ENCODE assay signal across 8 mouse cellular contexts in the genomic region with DNA sequence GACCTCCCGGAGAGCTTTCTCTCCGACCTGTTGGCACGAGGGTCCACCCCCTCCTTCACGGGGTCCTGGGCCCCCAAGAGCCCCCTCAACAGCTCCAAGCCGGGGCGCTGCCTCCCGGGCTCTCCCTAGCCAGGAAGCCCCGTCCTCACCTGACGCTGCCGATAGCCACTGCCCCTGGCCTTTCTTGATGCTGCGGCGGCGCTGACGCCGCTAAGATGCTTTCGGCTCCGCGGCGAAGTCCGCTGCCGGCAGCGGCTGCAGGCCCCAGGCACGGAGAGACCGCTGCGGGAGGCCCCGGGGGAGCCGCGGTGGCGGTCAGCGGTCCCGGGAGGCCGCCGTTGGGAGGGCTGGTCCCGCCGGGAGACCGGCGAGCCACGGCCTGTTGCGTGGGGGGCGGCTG. TPM values are rescaled to one million over a fixed set of nuclear protein-coding genes. Genes with fewer than 3 reads are reported as not detected.
DNase-seq lines count a peak whose midpoint lies in the region; ATAC-seq and TF ChIP-seq lines count a peak whose summit lies in the region.

No protein-coding gene starts in this region.

- ATAC-seq in forebrain, embryonic 11.5 days (replicated peaks; ENCODE audit: low FRiP score): peak; percentile 26
- peak; percentile 2; the same call in 1 of the 2 replicates for ATAC-seq in liver, embryonic 14.5 days (ENCODE audit: insufficient read depth)

- H3K4me1 ChIP-seq in forebrain, embryonic 11.5 days (replicated peaks; ENCODE audit: control insufficient read depth, insufficient read depth, low read length): peaks cover 3% of the 10 kb centered on the region; the same call in 1 of the 2 replicates
- peaks cover 5 to 6% of the 10 kb centered on the region in 2 experiments; a peak in 3 of 4 replicates for H3K4me1 ChIP-seq in liver, embryonic 14.5 days (replicated peaks; ENCODE audit: control insufficient read depth in 2 of 2, insufficient read depth in 2 of 2, low read length in 1 of 2)

- TF ChIP-seq CTCF in C2C12 (IDR thresholded peaks at IDR 0.05; ENCODE audit: control insufficient read depth, insufficient read depth, insufficient read length): no peak
- no peak for TF ChIP-seq CTCF in liver, embryonic 14.5 days (IDR thresholded peaks at IDR 0.05; ENCODE audit: low read depth)

- H3K79me3 ChIP-seq in C2C12 (ENCODE audit: low read depth): peaks cover 34% of the 10 kb centered on the region

- H3K36me3 ChIP-seq in C2C12 (ENCODE audit: control insufficient read depth, insufficient read depth): peaks cover 35% of the 10 kb centered on the region
- H3K36me3 ChIP-seq in forebrain, embryonic 11.5 days (ENCODE audit: control insufficient read depth, insufficient read depth, low read length): peaks cover 20% of the 10 kb centered on the region; the same call in 1 of the 2 replicates
- H3K36me3 ChIP-seq in liver, embryonic 14.5 days (replicated peaks; ENCODE audit: control insufficient read depth, insufficient read depth, low read depth): peaks cover 34% of the 10 kb centered on the region

- peak; percentile 56 for DNase-seq in gastrocnemius, postnatal 25 days
- no peak for DNase-seq in gastrocnemius, adult 8-10 months (ENCODE audit: low spot score in 2 of 2)
- DNase-seq in forebrain, embryonic 11.5 days (ENCODE audit: low spot score): no peak
- DNase-seq in liver, embryonic 14.5 days (ENCODE audit: low read depth in 3 of 3, low spot score in 3 of 3): peak in 1 of 3 experiments; percentile 32
- DNase-seq in left cerebral cortex, adult 11 months (ENCODE audit: low spot score): no peak
- no peak for DNase-seq in thymus, postnatal 10 days (ENCODE audit: low spot score in 2 of 2)
- no peak for DNase-seq in right cerebral cortex, postnatal 25 days

- no peaks in the 10 kb centered on the region for H3K27me3 ChIP-seq in C2C12 (ENCODE audit: control insufficient read depth, insufficient read depth, insufficient read length)
- H3K27me3 ChIP-seq in forebrain, embryonic 11.5 days (ENCODE audit: control insufficient read depth, insufficient read depth, low read length): no peaks in the 10 kb centered on the region
- H3K27me3 ChIP-seq in liver, embryonic 14.5 days (ENCODE audit: control insufficient read depth, insufficient read depth, low read length): no peaks in the 10 kb centered on the region

- peaks cover 49% of the 10 kb centered on the region for H3K79me2 ChIP-seq in C2C12 (ENCODE audit: control insufficient read depth, insufficient read depth)

- no peak for TF ChIP-seq EP300 in liver, embryonic 14.5 days (IDR thresholded peaks at IDR 0.05; ENCODE audit: low read depth)

- WGBS in forebrain, embryonic 11.5 days: under 1% methylated on average over 40 of the region's 40 CpGs
- WGBS in liver, embryonic 14.5 days (ENCODE audit: insufficient replicate concordance): under 1% methylated on average over 40 of the region's 40 CpGs

- H3K4me3 ChIP-seq in C2C12 (ENCODE audit: insufficient read depth, poor library complexity, severe bottlenecking): peak overlapping the region; percentile 96
- H3K4me3 ChIP-seq in forebrain, embryonic 11.5 days (ENCODE audit: low read depth, low read length): peak overlapping the region; percentile 100
- H3K4me3 ChIP-seq in liver, embryonic 14.5 days (ENCODE audit: insufficient read depth in 1 of 2, low read depth in 2 of 2, low read length in 2 of 2): peak overlapping the region; percentile 92 to 98

- H3K4me2 ChIP-seq in forebrain, embryonic 11.5 days (ENCODE audit: low read depth, low read length, severe bottlenecking): peak overlapping the region; percentile 54
- H3K4me2 ChIP-seq in liver, embryonic 14.5 days (ENCODE audit: low read depth): peak overlapping the region; percentile 81

- H3K9me3 ChIP-seq in forebrain, embryonic 11.5 days (ENCODE audit: control insufficient read depth, low read length): no peaks in the 10 kb centered on the region
- no peaks in the 10 kb centered on the region for H3K9me3 ChIP-seq in liver, embryonic 14.5 days (ENCODE audit: control insufficient read depth, low read length)

- peak overlapping the region; percentile 99 for H3K27ac ChIP-seq in forebrain, embryonic 11.5 days (ENCODE audit: low read depth, low read length)
- H3K27ac ChIP-seq in liver, embryonic 14.5 days: peak overlapping the region; percentile 95

- H3ac ChIP-seq in C2C12 (ENCODE audit: control insufficient read depth, insufficient read length, low read depth): peak overlapping the region; percentile 99

- H3K9ac ChIP-seq in forebrain, embryonic 11.5 days (ENCODE audit: low read length): peak overlapping the region; percentile 100
- peak overlapping the region; percentile 97 for H3K9ac ChIP-seq in liver, embryonic 14.5 days (replicated peaks)

TF ChIP-seq in C2C12, 6 proteins besides CTCF, POLR2A, EP300 and RAD21:
- TF ChIP-seq USF1 (IDR thresholded peaks at IDR 0.05; ENCODE audit: low read depth) (no peak), CEBPB (IDR thresholded peaks at IDR 0.05; ENCODE audit: low read depth) (no peak), MAX (IDR thresholded peaks at IDR 0.05) (no peak), MYOD1 (IDR thresholded peaks at IDR 0.05; ENCODE audit: control insufficient read depth, insufficient read length, low read depth) (no peak), MYOG (IDR thresholded peaks at IDR 0.05; ENCODE audit: control insufficient read depth, extremely low read depth, insufficient read length) (no peak), FOSL1 (IDR thresholded peaks at IDR 0.05; ENCODE audit: insufficient read depth, low read length, poor library complexity, severe bottlenecking) (no peak)
TF ChIP-seq in C2C12: peak in this region for 0.

RNA-seq across cellular contexts. Expression of a gene that starts 0.5 kb away (rescaled TPM):
- total RNA-seq in gastrocnemius, postnatal 25 days (2021): 10 to 100 TPM; 26.0 to 26.4 TPM
- total RNA-seq in gastrocnemius, adult 8-10 months (2022): 10 to 100 TPM; 25.4 to 32.4 (median 29.9) TPM
- 73.0 TPM for polyA plus RNA-seq in C2C12 (2012; fragmentation: generic; extraction: Trizol)
- polyA plus RNA-seq in forebrain, embryonic 11.5 days (2014; fragmentation: Nextera tagmentation; extraction: Ambion mirVana): 81.4 and 81.8 TPM in 2 replicates
- polyA plus RNA-seq in liver, embryonic 14.5 days (2012; rRNA removed): 41.3 and 42.9 TPM in 2 replicates
- 17.3 and 24.3 TPM in 2 replicates for polyA plus RNA-seq in liver, embryonic 14.5 days (2014; fragmentation: Nextera tagmentation; extraction: Ambion mirVana)

RNA-seq across cellular contexts. Expression of a gene that starts 15.6 kb away (rescaled TPM):
- total RNA-seq in gastrocnemius, postnatal 25 days (2021): 100 to 1,000 TPM; 131 to 139 TPM
- 100 to 1,000 TPM; 116 to 151 (median 137) TPM for total RNA-seq in gastrocnemius, adult 8-10 months (2022)
- 200 TPM for polyA plus RNA-seq in C2C12 (2012; fragmentation: generic; extraction: Trizol)
- polyA plus RNA-seq in forebrain, embryonic 11.5 days (2014; fragmentation: Nextera tagmentation; extraction: Ambion mirVana): 138 and 160 TPM in 2 replicates
- 44.6 and 67.8 TPM in 2 replicates for polyA plus RNA-seq in liver, embryonic 14.5 days (2012; rRNA removed)
- polyA plus RNA-seq in liver, embryonic 14.5 days (2014; fragmentation: Nextera tagmentation; extraction: Ambion mirVana): 73.2 and 82.9 TPM in 2 replicates

RNA-seq across cellular contexts. Expression of a gene that starts 27.5 kb away (rescaled TPM):
- 10 to 100 TPM; 41.5 to 43.9 TPM for total RNA-seq in gastrocnemius, postnatal 25 days (2021)
- total RNA-seq in gastrocnemius, adult 8-10 months (2022): 10 to 100 TPM; 45.9 to 57.4 (median 49.0) TPM
- polyA plus RNA-seq in C2C12 (2012; fragmentation: generic; extraction: Trizol): 36.9 TPM
- polyA plus RNA-seq in forebrain, embryonic 11.5 days (2014; fragmentation: Nextera tagmentation; extraction: Ambion mirVana): 53.5 and 55.6 TPM in 2 replicates
- polyA plus RNA-seq in liver, embryonic 14.5 days (2012; rRNA removed): 12.4 and 12.9 TPM in 2 replicates
- polyA plus RNA-seq in liver, embryonic 14.5 days (2014; fragmentation: Nextera tagmentation; extraction: Ambion mirVana): 8.3 and 9.5 TPM in 2 replicates

RNA-seq across cellular contexts. Expression of a gene that starts 39.8 kb away (rescaled TPM):
- total RNA-seq in gastrocnemius, postnatal 25 days (2021): over 10,000 TPM; 22,501 to 25,220 TPM
- total RNA-seq in gastrocnemius, adult 8-10 months (2022): over 10,000 TPM; 27,209 to 31,432 (median 30,252) TPM
- 2.2 TPM for polyA plus RNA-seq in C2C12 (2012; fragmentation: generic; extraction: Trizol)
- polyA plus RNA-seq in forebrain, embryonic 11.5 days (2014; fragmentation: Nextera tagmentation; extraction: Ambion mirVana): not detected in 2 replicates
- 0.15 and 0.16 TPM in 2 replicates for polyA plus RNA-seq in liver, embryonic 14.5 days (2012; rRNA removed)
- polyA plus RNA-seq in liver, embryonic 14.5 days (2014; fragmentation: Nextera tagmentation; extraction: Ambion mirVana): 0.10 TPM in 1 of 2 replicates, not detected in the other
